Mouse (Mus musculus) c-Kit-positive CD71-positive TER-119-negative erythroid progenitor cells, embryonic 14.5 days (primary cell): ENCODE results near the gene Thra.

Experiments
- DNase-seq: peaks from one replicate; pipeline ENCODE4 v3.0.0-alpha.2; 2013; ENCODE audit warnings: low read depth

The Thra gene

DNA sequence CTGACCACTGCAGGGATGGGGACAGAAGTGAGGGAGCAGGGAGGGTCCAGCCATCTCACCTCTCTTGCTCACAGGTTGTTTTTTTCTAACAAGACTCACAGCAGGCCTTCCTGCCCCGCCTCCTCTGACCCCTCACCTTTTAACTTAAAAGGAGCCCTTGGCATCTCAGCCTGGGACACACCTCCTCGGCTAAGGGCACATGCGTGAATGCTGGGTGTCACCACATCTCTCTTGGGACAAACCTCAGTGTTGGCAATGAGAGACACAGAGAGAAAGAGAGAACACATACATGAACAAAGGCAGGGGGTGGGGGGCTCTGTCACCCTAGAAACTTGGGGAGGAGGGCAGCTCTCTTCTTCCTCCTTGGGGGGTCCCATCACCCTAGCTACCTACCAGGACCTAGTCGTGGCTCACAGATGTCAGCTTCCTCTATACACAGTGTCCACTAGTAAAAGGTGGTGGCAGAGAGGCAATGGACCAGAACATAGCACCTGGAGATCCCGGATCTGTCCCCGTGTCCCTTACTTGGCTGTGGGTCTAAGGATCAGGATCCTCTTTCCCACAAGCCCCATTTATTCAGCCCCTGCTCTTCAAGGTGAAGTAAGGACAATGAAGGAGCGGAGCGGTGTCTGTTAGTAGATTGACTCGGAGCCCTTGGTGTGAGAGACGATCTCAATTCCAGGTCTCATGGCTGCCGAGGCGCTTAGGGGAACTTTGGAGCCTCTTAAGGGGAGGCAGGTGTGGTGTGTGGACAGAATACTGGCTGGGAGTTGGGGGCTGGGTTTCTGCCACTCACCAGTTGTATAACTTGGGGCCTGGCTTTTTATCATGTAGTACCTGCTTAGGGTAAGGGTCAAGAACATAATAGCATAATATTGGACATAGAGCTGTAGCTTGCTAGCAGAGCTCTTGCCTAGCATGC lies 5.8 kb downstream of the Thra start:
- no peak for DNase-seq

DNA sequence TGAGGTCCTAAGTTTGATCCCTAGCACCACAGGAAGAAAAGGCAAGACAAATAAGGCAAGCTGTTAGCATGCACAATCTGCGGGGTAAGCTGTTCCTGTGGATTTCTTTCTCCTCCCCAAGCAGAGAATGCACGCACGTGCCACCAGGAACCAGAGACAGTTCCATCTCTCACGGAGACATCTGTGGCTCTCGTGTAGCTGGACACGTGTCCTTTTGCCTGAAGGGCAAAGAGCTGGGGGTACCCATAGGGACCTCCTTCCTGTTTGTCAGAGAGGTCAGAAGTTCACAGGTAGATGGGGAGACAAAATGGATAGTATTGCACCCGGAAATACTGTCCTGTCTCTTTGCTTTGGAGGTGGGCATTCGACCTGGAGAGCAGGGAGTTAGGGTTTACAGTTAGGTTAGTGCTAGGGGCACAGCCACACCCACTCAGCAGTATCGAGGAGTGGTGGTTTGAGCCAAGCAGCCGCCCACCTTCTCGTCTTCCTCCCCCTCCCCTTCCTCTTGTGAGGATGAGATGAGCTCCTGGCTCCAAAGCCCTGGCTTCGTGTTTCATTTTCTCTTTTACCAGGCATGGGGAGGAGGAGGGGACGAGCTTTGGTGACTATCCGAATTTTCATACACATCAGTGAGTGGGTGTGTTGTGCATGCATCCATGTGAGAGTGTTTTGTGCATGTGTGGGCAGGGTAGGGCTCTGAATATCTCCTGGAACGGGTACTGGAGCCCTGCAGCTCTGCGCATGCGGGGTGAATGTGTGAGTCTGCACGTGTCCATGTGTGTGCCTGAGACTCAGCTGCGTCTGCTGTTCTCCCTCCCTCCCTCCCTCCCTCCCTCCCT lies 6.6 kb downstream of the Thra start:
- peak; percentile 74 for DNase-seq

DNA sequence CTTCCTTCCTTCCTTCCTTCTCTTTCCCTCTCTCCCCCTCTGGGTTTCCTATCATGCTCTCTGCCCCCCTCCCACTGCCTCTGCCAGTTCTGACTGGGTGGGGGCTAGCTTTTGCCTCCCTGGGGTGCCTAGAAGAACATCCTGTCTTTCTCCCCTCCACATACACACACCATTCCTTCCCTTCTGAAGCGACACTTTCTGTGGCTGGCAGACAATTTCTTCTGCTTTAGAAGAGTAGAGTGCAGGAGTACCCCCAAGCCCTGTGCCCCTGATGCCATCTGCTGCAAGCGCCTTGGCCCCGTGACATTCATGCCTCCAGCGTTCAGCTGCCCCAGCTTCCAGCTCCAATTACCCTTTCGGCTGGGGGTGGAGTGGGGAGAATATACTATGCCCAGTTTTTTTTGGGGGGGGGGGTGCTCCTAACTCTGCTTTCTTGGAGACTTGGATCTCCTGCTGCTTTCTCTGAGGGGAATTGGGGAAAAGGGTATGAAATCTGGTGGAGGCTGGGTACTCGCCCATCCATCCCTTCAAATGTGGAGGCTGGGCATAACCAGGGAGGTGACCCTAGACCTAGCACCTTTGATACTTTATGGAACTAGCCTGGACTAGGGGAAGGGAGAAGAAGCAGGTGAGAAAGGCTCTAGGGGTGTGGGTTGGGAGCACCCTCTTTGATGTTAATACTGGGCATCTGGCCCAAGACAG lies 7.5 kb downstream of the Thra start:
- no peak for DNase-seq

DNA sequence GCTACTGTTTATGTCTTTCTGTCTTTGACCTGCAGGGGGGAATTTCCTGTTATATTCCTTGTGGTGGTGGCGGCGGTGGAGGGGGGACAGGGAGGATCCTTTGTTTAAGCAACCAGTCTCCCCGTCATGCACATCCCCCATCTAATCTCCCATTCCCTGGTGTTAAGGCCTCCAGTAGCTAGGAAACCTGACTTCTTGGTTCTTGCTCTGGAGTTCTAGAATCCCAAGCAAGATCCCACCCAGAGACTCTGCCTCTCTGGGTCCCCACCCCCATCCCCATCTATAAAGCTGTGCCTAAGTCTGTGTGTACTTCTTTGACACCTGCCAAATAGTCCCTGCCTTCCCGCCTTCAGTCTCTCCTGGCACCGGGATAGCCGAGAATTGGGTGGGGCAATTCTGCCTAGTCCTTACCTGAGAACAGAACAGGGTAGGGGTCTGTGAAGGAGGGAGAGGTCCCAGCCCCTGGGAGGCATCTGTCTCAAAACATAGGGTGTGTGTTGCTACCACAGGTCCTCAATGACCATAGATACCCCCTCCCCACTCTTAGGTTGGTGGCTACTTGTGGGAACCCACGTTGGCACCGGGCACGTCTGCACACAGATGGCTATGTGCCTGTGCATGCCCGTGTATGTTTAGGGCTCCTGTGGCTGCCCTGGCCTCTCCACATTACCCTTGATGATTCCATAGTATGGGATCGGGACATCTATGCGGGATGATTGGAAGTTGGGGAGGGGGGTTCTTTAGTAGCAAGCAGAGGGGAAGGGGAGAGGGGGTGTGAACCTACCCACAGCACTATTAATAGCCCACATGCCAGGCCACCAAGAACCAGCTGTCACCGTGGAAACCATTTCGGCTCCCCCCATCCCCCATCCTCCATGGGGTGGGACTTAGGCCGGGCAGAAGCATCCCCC lies 8.3 kb downstream of the Thra start:
- no peak for DNase-seq

DNA sequence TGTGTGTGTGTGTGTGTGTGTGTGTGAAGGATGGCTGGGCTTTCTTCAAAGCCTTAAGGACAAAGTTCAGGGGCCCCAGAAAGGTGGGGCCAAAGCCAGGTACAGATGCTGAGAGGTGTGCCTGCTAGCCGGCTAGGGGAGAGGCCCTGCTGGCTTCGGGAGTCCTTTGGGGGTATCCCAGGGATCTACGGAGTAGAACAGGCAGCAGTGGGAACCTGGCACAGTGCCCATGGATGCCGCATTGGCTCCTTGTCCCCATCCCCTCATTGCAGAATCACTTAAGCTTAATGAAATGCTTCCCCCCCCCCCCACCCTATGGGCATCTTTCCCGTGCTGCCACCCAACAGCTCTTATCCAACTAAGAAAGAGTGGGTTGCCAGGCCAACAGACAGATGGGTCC lies 9.3 kb downstream of the Thra start:
- DNase-seq: no peak

DNA sequence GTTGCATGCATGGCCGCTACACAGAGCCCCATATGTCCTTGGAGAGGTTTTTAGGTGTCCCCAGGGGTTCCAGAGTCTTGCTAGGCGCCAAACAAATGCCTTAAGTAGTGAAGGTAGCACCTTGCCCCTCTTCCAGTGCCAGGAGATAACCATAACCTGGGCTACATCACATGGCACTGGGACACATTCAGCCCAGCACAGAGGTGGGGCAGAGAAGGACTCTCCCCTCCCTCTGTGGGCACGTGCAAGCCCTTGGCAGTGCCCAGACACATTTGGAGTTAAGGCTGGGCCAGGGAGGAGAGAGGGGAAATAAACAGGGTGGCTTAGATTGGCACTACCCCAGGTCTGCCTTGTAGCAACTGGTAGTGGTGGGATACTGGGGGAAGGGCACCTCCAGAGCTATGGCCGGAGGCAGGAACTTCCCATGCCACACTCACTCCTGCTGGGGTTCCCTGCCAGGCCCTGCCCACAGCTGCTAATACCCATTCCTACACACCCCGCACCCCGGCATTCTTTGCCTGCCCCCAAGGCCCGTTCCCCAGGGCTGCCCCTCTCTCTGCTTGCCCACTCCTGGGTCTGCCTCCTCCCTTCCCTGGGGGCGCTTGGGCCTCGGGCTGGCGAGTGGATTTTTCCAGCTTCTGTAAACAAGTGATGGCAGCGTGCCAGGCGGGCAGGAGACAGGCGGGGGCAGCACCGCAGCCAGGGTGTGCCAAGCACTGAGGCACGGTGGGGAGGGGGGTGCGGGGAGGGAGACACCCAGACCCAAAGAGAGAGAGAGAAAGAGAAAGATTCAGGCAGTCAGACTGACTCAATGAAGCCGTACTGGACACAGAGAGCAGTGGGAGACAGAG lies 10.1 kb downstream of the Thra start:
- no peak for DNase-seq

DNA sequence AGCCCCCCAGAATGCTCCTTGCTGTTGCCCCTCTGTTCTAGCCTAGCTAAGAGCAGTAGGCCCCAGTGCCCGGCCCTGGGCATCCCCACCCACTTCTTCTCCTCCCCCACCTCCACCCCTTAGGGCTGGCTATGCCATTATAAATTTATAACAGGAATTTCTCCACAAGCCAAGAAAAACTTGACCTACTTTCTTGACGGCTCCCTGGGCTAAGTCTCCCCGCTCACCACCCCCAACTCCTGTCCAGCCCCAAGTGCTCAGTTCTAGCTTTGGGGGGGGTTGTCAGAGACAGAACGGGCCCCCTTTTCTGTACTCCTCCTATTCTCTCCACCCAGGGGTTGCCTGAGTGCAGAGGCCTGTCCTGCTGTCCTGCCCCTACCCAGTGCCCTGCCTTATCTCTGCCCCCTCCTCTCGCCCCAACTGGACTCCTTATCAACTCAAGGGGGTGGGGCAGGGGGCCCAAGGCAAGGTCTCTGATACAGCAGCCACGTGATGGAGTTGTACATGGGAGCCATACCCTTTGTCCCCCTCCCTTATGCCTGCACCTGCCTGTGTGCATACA lies 10.9 kb downstream of the Thra start:
- no peak for DNase-seq

DNA sequence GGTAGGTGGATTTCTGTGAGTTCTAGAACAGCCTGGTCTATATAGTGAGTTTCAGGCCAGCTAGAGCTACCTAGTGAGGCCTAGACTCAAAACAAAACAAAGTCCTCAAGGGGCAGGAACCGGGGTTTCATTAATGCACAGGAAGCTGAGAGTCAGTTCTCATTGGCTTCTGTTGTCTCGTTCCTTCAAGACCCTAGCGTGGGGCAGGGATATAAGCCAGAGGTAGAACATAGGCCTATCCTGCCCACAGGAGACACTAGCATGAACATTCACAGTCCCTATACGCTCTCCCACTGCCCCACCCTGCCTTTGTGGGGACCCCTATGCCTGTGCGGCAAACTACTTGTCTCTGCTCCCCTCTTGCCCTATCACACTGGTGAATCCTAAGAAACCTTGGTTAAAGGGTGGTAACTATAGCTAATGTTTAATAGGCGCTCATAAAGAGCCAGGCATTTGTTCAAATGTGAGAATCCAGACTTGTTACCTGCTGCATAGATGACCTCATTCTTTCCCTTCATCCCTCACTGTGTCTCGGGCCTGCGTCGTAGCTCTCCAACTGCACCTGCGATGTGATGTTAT lies 12.2 kb downstream of the Thra start:
- no peak for DNase-seq

DNA sequence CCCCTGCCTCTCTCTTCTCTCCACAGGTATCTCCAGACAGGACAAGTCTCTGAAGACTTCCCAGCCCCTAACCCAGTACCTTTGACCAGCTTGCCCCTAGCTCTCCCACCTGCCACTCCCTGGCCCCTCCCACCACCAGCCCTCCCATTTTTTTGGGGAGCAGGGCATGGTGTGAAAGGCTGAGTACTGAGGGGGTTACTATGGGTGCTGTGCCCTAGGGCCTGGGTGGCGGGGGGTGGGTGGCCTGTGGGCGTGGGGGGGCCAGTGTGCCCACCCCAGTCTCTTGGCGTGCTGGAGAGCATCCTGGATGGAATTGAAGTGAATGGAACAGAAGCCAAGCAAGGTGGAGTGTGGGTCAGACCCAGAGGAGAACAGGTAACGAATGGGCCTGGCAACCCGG lies 12.8 kb downstream of the Thra start:
- no peak for DNase-seq

DNA sequence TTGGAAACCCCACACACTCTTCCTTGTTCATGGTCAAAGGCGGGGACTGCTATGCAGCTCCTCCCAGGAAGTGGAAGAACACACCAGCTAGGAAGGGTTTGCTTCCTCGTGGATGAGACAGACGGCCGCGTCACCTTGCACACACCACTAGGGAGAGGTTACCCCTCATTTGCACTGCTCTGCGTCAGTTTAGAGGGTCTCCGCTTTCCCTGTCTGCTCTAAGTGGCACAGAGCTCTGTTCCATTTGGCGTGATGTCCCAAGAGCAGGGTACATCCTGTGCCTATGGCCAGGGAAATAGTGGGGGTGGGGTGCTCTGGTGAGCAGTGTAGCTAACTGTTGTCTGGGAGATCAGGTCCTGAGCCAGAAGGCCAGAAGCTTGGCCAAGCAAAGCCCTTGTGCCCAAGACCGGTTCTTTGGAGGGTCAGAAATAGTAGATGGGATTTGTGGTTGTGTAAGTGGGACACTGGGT lies 13.7 kb downstream of the Thra start:
- no peak for DNase-seq

DNA sequence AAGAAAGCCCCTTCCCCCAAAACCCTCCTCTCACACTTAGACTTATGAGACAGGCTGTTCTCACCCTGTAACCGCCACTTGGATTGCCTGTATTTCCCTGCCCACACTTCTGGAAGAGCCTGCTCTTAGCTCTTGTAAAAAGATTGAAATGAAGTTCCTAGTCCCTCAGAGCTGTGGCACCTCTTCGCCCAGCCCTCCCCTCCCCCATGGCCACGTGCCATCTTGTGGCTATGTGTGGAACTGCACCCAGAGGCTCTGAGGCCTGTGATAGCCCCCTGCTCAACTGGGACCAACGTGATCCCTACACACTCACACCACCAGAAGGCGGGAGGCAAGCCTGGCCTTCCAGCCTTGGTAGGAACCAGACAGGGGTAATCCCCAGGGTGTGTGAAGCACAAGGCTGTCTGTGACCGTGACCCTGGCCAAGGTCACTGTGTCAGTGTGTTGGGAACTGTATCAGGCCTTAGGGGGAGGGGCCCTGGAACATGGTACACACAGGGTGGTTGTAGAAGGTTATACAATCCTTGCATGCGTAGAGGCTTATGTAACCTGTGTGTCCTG lies 14.3 kb downstream of the Thra start:
- DNase-seq: no peak

DNA sequence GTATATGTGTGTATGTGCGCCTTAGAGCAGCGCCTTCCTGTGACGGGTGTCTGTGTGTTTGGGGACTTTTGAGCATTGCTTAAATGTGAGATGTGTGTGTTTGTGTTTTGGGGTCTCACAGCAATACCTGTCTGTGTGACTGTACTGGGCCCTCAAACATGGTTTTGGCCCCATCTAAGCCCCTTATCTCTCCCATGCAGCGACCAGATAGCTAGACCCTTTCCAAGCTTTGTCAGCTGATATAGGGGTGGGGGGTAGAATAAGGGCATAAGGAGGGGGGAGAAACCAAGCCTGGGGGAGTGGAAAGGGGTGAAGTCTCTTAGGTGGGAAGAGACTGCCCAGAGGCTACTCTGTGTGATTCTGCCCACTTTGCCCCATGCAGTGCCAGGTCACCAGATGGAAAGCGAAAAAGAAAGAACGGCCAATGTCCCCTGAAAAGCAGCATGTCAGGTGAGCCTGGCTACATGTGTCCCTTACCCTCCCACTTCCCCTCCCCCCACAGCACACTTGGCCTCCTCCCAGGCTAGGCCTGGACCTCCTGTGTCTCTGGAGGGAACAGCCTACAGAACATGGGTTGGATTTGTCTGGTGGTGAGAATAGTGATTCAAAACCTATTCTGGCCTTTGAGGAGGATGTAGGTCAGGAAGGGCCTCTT lies 15.4 kb downstream of the Thra start:
- no peak for DNase-seq

DNA sequence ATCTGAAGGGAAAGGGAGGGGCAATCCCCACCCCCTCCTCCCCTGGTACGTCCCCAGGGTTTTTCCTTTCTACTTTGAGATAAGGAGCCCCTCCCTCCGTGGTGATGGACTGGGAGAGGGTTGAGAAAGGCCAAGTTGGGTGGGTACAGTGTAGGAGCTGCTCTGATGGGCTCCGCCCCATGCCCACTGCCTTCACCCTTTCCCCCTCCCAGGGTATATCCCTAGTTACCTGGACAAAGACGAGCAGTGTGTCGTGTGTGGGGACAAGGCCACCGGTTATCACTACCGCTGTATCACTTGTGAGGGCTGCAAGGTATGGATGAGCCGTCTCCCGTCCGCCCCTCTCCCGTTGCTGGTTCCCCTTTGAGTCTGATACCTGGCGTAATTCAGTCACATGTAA lies 16.3 kb downstream of the Thra start:
- no peak for DNase-seq

DNA sequence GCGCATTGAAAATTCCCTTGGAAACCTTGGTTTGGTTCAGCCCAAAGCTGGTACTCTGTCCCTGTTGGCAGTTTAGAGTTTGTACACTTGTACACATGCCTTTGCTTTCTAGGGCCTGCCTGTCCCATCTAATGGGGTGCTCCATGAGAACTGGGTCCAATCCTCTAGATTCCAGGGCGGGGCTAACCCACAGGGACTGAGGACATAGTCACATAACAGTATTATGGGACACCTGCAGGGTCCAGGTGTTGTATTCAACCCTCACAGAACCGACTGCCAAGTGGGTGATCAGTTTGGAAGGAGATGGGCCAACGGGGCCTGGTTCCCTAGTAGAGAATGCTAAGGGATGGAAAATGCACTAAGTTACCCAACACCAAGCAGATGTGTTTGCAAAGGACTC lies 21.5 kb downstream of the Thra start:
- no peak for DNase-seq

DNA sequence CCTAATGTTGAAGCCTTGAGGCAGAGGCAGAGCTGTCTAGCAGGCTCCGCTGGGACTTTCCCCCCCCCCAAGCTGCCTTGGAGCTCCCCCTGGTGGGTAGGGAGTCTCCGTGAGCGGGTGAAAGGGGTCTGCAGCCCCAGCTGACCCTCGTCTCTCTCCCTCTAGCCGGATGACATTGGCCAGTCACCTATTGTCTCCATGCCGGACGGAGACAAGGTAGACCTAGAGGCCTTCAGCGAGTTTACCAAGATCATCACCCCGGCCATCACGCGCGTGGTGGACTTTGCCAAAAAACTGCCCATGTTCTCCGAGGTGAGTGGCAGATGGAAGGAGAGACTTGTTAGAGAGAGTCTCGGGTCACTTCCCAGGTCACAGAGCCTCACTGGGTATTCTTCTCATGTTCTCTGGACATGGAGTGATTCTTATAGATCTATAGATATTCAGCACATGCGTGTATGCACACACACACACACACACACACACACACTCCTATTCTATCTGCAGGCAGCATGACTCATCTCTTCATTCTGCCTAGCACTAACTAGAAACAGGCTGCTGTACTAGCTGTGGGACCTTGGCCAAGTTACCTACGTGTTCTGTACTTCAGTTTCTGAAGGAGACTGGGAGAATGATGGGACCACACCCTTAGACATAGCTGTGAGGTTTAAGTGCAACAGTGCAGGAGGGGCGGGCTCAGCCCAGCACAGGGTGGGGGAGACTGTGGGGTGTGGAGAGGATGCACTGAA lies 22.5 kb downstream of the Thra start:
- no peak for DNase-seq

DNA sequence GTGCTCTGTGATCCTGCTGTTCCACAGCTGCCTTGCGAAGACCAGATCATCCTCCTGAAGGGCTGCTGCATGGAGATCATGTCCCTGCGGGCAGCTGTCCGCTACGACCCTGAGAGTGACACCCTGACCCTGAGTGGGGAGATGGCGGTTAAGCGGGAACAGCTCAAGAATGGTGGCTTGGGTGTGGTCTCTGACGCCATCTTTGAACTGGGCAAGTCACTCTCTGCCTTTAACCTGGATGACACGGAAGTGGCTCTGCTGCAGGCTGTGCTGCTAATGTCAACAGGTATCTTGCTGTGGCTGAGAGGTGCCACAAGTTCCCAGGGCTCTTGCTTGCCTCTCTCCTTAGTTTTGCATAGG lies 23.0 kb downstream of the Thra start:
- no peak for DNase-seq

DNA sequence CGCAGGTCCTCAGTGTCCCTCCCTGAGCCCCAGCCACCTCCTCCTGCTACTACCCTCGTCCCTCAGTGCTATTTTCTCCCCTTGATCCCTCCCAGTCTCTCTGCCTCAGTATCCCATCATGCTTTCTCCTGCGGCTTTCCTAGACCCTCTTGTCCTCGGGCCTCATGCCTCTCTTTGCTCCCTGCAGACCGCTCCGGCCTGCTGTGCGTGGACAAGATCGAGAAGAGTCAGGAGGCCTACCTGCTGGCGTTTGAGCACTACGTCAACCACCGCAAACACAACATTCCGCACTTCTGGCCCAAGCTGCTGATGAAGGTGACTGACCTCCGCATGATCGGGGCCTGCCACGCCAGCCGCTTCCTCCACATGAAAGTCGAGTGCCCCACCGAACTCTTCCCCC lies 23.7 kb downstream of the Thra start:
- DNase-seq: no peak

DNA sequence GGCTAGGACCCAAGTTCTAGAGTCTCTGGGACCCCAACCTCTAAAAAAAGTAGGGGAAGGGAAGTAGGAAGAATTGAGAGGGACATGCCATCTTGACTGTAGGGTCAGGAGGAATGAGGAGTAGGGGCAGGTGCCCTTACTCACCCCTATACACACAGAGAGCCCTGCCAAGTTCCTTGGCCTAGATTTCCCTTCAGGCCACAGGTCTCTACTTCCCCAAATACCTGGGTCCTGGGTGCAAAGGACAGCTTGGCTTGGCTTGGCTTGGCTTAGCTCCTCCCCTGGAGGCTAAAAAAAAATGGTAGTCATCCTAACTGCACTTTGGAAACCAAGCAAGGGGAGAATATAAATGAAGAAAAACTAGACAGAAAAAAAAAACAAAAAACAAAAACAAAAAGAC lies 24.3 kb downstream of the Thra start:
- no peak for DNase-seq
